Mouse (Mus musculus) forelimb bud, embryonic 11.5 days (tissue): ENCODE data around the gene Nub1.

ENCODE experiments used
- DNase-seq: peaks from one replicate; pipeline ENCODE4 v3.0.0-alpha.2; 2012; ENCODE audit warnings: low read depth, low spot score

The Nub1 gene

DNA sequence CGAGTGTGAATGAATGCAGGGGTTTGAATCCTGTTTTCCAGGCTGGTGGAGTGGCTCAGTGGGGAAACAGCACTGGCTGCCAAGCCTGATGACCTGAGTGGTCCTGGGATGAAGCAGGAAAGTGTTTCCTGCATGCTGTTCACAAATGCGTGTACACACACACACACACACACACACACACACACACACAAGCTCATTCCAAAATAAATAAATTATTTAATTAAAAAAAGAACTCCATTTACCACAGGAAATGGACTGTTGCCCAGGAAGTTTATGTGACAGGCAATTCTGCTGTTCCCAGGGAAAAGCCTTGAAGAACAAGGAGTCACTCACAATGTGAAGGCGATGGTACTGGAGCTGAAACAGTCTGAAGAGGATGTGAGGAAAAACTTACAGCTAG, 11.4 kb downstream of the Nub1 start:
- DNase-seq: no peak

GRCm38 (mm10) chr5:24701271-24701670, 15.9 kb downstream of the Nub1 start:
- no peak for DNase-seq

DNA sequence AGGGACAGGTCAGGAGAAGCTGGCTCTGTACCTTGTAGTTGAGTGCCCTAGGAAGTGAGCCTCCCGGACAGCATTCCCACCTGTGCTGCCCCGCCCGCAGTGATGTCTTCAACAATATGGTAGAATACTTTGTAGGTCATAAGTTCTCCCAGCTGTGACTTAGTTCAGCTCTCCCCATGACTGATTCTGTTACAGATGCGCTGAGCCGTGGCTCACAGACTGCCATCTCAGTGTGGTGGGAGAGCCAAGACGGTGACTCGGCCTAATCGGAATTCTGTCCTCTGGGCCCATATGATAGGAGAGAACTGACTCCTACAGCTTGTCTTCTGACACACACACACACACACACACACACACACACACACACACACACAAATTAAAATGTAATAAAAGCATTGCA, 19.3 kb downstream of the Nub1 start:
- DNase-seq: no peak

DNA sequence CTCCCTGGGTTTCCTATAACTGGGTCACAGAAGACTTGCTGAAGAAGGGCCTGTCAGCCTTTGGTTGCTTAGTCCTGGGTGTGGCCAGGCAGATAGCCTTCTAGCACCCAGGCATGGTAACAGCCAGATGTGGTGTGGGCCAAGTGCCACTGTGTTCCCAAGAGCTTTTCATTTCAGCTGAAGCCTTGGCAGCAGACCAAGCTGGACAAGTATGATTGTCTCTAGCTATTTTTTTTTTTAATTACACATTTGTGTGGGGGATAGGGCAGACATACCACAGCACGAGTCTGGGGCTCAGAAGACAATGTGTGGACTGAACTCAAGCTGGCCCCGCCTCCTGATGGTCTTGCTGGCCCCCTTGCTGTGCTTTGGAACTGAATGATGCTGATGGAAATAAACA, 24.6 kb downstream of the Nub1 start:
- DNase-seq: no peak

GRCm38 (mm10) chr5:24711615-24712014, 26.3 kb downstream of the Nub1 start:
- DNase-seq: no peak

- DNase-seq: no peak
Measured at GRCm38 (mm10) chr5:24713199-24713598, 27.9 kb downstream of the Nub1 start.

- DNase-seq: no peak
Measured at GRCm38 (mm10) chr5:24713987-24714386, 28.7 kb downstream of the Nub1 start.

GRCm38 (mm10) chr5:24718076-24718475, 32.7 kb downstream of the Nub1 start:
- no peak for DNase-seq

GRCm38 (mm10) chr5:24719852-24720251, 34.5 kb downstream of the Nub1 start:
- no peak for DNase-seq

GRCm38 (mm10) chr5:24723527-24724269, 38.4 kb downstream of the Nub1 start:
- DNase-seq: no peak

DNA sequence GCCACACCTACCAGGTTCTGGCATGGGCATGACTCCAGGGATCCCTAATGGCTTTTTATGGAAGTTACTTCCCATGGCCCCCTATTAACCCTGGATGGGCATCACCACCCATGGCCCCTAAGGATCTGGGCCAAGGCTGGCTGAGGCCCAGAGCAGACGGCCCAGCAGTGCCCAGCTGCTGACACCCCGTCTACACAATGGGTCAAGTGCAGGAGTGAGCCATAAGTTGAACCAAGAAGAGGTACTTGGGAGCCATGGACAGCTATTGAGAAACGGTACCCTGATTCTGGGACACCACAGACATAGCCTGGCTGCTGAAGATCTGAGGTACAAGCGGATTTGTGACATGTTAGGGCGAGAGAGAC, 38.9 kb downstream of the Nub1 start:
- no peak for DNase-seq

GRCm38 (mm10) chr5:24724805-24725204, 39.5 kb downstream of the Nub1 start:
- no peak for DNase-seq

DNA sequence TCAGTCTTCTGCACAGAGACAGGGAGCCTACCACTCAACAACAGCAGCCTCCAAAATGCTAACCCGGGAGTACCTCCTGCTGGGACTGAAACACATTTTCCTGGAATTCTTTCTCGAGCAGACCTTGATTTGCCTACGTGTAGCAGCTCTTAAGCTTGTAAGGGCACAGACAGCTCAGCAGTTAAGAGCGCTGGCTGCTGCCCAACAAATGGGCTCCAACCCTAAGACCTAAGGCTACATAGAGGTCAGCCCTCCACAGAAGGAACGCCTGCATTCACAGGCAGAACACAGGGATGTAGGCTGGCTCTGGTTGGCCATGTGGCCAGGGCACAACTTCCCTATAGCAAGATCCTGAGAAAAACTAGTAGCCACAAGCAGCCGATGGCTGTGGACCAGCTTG, 40.6 kb downstream of the Nub1 start:
- DNase-seq: no peak

- DNase-seq: no peak
Measured at GRCm38 (mm10) chr5:24726901-24727836, 41.8 kb downstream of the Nub1 start.

DNA sequence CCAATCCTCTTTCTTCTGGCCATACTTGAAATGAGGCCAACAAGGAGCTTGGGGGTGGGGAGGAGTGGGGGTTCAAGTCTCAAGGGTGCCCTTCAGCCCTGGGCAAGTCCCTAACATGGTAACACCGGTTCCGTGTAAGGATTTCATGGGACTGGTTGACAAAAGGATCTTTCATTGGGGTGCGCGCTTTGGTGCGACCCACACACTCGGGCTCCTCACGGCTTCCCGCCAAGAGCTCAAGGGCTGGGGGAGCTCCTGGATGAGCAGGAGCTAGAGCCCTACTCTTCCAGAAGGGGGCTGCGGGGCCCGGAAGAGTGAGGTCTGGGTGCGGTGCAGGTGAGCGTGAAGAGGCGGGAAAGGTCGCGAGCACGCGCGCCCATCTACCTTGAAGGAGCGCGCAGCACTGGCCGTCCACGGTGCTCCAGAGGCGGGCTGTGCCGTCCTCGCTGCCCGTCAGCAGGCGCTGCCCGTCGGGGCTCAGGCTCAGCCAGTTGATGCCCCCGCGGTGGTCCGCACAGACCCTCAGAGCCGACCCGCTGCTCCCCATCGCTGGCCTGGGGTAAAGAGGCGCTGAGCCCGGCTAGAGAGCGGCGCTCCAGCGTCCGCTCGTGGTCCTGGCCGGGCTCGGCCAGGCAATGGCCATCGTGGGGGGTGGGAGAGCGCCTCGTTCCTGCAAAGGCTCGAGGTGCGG, 44.6 kb downstream of the Nub1 start:
- no peak for DNase-seq

DNA sequence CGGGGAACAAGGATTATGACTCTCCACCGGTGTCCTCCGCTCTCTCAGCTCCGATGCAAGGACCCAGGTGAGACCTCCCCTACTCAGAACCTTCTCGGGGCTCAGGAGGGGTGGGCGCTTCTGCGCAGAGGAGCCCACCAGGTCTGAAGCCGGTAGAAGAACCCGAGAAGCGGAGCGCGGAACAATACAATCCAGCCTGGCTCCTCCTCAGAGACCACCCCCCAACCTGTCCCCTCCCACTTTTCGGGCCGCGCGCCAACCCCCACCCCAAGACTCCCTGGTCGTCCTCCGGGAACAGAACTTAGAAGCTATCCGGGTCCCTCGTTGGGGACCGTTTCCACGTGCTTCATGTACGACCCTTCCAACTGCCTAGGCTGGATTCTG, 45.1 kb downstream of the Nub1 start, which contains the start of gene Wdr86:
Gene Wdr86, minus strand, starts transcription at position 240 of the 384 bp plus-strand sequence.
- DNase-seq: peak; percentile 64

DNA sequence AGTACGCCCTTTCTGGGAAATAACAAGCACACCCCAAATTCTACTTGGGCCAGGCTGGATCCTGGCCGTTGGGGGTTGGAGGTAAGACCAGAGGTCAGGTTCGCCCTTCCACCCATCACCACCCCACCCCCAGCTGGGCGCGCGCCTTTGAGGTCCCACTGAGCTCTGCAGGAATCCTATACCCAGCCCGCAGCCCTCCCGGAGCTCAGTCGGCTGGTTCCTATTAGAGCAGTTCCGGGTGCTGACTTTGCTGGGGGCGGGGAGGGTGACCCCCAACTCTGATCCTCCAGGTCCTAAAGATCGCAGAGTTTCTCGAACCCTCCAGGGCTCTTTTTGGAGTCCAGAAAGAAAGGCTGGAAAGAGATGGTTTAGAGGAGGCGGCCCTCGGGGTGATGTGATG, 45.7 kb downstream of the Nub1 start:
- no peak for DNase-seq

GRCm38 (mm10) chr5:24733134-24733533, 47.8 kb downstream of the Nub1 start:
- DNase-seq: peak; percentile 80

DNA sequence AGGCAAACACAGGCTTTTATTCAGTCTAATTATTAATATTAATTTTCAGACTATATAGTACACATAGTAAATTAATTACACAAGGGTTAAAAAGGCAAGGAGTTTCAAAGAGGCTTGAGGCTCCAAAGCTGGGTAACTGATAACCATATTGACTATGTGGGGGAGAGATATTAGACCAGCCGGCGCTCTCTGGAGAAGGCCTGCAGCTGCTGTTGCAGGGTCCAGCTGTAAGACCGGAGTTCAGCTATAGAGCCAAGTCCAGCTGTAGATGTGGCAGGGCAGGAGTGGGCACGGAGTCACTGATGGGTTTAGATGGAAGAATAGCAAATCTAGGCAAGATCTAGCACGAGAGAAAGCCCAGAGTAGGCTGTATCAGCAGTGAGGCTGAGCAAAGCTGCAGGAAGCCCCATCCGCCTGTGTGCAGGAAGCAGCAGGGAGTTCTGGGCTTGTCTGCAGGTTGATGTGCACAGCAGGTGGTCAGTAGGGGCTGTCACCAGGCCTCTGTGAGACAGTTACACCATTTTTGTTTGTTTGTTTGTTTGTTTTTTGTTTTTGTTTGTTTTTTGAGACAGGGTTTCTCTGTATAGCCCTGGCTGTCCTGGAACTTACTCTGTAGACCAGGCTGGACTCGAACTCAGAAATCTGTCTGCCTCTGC, 48.6 kb downstream of the Nub1 start:
- DNase-seq: no peak

- DNase-seq: no peak
Measured at GRCm38 (mm10) chr5:24737595-24737994, 52.3 kb downstream of the Nub1 start.

DNA sequence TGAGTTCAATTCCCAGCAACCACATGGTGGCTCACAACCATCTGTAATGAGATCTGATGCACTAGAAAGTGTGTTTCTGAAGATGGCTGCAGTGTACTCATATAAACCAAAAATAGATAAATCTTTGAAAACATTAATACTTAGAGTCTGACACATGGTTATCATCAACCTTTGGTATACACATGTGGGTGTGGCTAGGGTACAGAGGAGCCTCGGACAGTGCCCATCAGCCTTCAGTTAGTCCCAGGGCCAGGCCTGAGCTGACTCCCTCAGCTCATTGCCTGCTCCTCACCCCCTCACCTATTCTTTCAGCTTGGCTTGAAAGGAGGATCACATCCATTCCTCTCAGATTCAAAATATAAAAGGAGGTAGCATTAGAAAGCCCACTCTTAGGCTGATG, 53.2 kb downstream of the Nub1 start:
- DNase-seq: no peak
